Mouse (Mus musculus): ENCODE results near the gene Wdr41. TPM values are rescaled to one million over a fixed set of nuclear protein-coding genes. Genes with fewer than 3 reads are reported as not detected.

Wdr41 gene
- 7.4 and 7.5 TPM in 2 replicates for polyA plus RNA-seq (2015; fragmentation: Nextera tagmentation; extraction: Ambion mirVana)

- Histone ChIP-seq H3K4me1 (ENCODE audit: insufficient read depth) (peaks cover 7% of the 10 kb centered on the region), H3K9ac (replicated peaks) (peak within 1 kb of the TSS; percentile 83), H3K4me3 (ENCODE audit: low read depth, low read length) (peak within 1 kb of the TSS; percentile 76), H3K27ac (ENCODE audit: low read depth) (peak within 1 kb of the TSS; percentile 98), H3K9me3 (ENCODE audit: low read length) (no peaks in the 10 kb centered on the region), H3K27me3 (ENCODE audit: insufficient read depth, low read length) (no peaks in the 10 kb centered on the region), H3K4me2 (ENCODE audit: low read depth, low read length) (peak within 1 kb of the TSS; percentile 78), H3K36me3 (replicated peaks; ENCODE audit: insufficient read depth, low read length) (peaks cover 6% of the 10 kb centered on the region)
- DNase-seq (peak; percentile 92), ATAC-seq (peak; percentile 98)
- WGBS (ENCODE audit: insufficient replicate concordance), result under 1% methylated on average over 65 of the region's 68 CpGs
- TF ChIP-seq CTCF (IDR thresholded peaks at IDR 0.05; ENCODE audit: low read depth) (peak; percentile 95), EP300 (IDR thresholded peaks at IDR 0.05; ENCODE audit: low read depth) (no peak)
Measured at GRCm38 (mm10) chr13:94976219-94977186, at the start of gene Wdr41. TSS of gene Wdr41 (plus strand) at chr13:94976344.

GRCm38 (mm10) chr13:94928086-94928485 is 48.1 kb upstream of the Wdr41 start:
- no peaks in the 10 kb centered on the region for H3K36me3 ChIP-seq (replicated peaks; ENCODE audit: insufficient read depth, low read length)
- H3K4me2 ChIP-seq (ENCODE audit: low read depth, low read length), result no peak overlapping the region
- H3K4me3 ChIP-seq (ENCODE audit: low read depth, low read length), result no peak overlapping the region
- DNase-seq (no peak), ATAC-seq (no peak)
- H3K27me3 ChIP-seq (ENCODE audit: insufficient read depth, low read length), result 0 out of 2 replicates have a peak, but pooled peaks cover 8% of the 10 kb centered on the region
- 60% methylated on average over 3 of the region's 3 CpGs for WGBS (ENCODE audit: insufficient replicate concordance)
- no peak overlapping the region for H3K27ac ChIP-seq (ENCODE audit: low read depth)
- no peak overlapping the region for H3K9ac ChIP-seq (replicated peaks)
- TF ChIP-seq EP300 (IDR thresholded peaks at IDR 0.05; ENCODE audit: low read depth) (no peak), CTCF (IDR thresholded peaks at IDR 0.05; ENCODE audit: low read depth) (no peak)
- no peaks in the 10 kb centered on the region for H3K4me1 ChIP-seq (ENCODE audit: insufficient read depth)
- no peaks in the 10 kb centered on the region for H3K9me3 ChIP-seq (ENCODE audit: low read length)

DNA sequence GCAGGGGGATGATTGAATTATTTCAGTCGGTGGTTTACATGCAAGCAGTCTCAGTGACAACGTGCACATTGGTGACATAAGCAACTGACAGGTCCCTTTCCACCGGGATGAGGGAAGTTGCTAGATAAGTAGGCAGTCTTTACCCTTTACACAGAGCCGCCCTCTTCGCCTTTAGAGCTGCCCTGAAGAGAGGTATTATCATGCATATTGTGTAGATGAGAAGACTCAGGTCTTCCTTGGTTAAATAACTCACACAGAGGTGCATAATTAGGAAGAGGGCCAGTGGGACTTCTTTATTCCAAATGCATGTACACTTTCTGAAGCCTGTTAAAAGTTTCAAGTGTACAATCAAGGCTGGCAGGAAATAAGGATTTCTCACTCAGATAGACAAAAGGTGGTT is 37.7 kb upstream of the Wdr41 start:
- Histone ChIP-seq H3K9ac (replicated peaks) (no peak overlapping the region), H3K4me3 (ENCODE audit: low read depth, low read length) (no peak overlapping the region), H3K4me1 (ENCODE audit: insufficient read depth) (no peaks in the 10 kb centered on the region), H3K36me3 (replicated peaks; ENCODE audit: insufficient read depth, low read length) (no peaks in the 10 kb centered on the region), H3K9me3 (ENCODE audit: low read length) (no peaks in the 10 kb centered on the region), H3K4me2 (ENCODE audit: low read depth, low read length) (no peak overlapping the region), H3K27ac (ENCODE audit: low read depth) (no peak overlapping the region), H3K27me3 (ENCODE audit: insufficient read depth, low read length) (peaks cover 3% of the 10 kb centered on the region; the same call in 1 of the 2 replicates)
- TF ChIP-seq CTCF (IDR thresholded peaks at IDR 0.05; ENCODE audit: low read depth), result no peak
- TF ChIP-seq EP300 (IDR thresholded peaks at IDR 0.05; ENCODE audit: low read depth), result no peak
- no peak for DNase-seq
- 52% methylated on average over 5 of the region's 5 CpGs for WGBS (ENCODE audit: insufficient replicate concordance)
- no peak for ATAC-seq

- H3K9ac ChIP-seq (replicated peaks), result no peak overlapping the region
- TF ChIP-seq CTCF (IDR thresholded peaks at IDR 0.05; ENCODE audit: low read depth) (no peak), EP300 (IDR thresholded peaks at IDR 0.05; ENCODE audit: low read depth) (no peak)
- H3K36me3 ChIP-seq (replicated peaks; ENCODE audit: insufficient read depth, low read length), result no peaks in the 10 kb centered on the region
- H3K4me1 ChIP-seq (ENCODE audit: insufficient read depth), result no peaks in the 10 kb centered on the region
- peaks cover 3% of the 10 kb centered on the region; the same call in 1 of the 2 replicates for H3K27me3 ChIP-seq (ENCODE audit: insufficient read depth, low read length)
- no peak overlapping the region for H3K27ac ChIP-seq (ENCODE audit: low read depth)
- no peaks in the 10 kb centered on the region for H3K9me3 ChIP-seq (ENCODE audit: low read length)
- 62% methylated on average over 5 of the region's 5 CpGs for WGBS (ENCODE audit: insufficient replicate concordance)
- ATAC-seq, result no peak
- H3K4me3 ChIP-seq (ENCODE audit: low read depth, low read length), result no peak overlapping the region
- H3K4me2 ChIP-seq (ENCODE audit: low read depth, low read length), result no peak overlapping the region
- no peak for DNase-seq
Measured at GRCm38 (mm10) chr13:94940104-94940503, 36.0 kb upstream of the Wdr41 start.

DNA sequence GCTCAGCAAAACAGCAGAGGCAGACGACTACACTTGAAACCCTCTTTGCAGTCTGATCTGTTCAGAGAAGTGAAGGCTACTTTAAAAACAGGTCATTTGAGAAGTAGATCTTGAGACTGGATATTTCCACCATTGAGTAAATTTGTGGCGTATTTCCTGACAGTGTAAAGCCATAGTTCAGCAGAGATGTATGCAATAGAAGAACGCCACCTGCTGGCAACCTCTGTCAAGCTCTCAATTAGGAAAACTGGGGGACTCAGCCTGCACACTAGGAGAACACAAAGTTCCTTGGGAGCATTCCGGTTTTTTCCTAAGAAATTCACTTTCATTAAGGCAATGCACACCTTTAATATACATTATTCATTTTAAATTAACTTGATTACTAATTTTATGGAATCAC is 34.9 kb upstream of the Wdr41 start:
- TF ChIP-seq EP300 (IDR thresholded peaks at IDR 0.05; ENCODE audit: low read depth) (no peak), CTCF (IDR thresholded peaks at IDR 0.05; ENCODE audit: low read depth) (peak; percentile 78)
- ATAC-seq (no peak), DNase-seq (peak; percentile 68)
- Histone ChIP-seq H3K27ac (ENCODE audit: low read depth) (no peak overlapping the region), H3K9me3 (ENCODE audit: low read length) (no peaks in the 10 kb centered on the region), H3K4me2 (ENCODE audit: low read depth, low read length) (no peak overlapping the region), H3K27me3 (ENCODE audit: insufficient read depth, low read length) (peaks cover 3% of the 10 kb centered on the region; the same call in 1 of the 2 replicates), H3K9ac (replicated peaks) (no peak overlapping the region), H3K4me1 (ENCODE audit: insufficient read depth) (no peaks in the 10 kb centered on the region), H3K36me3 (replicated peaks; ENCODE audit: insufficient read depth, low read length) (no peaks in the 10 kb centered on the region), H3K4me3 (ENCODE audit: low read depth, low read length) (no peak overlapping the region)
- 15% methylated on average over 4 of the region's 4 CpGs for WGBS (ENCODE audit: insufficient replicate concordance)

GRCm38 (mm10) chr13:94955941-94956340 is 20.2 kb upstream of the Wdr41 start:
- no peak for ATAC-seq
- no peak for TF ChIP-seq EP300 (IDR thresholded peaks at IDR 0.05; ENCODE audit: low read depth)
- no peak for TF ChIP-seq CTCF (IDR thresholded peaks at IDR 0.05; ENCODE audit: low read depth)

More at GRCm38 (mm10) chr13:94955941-94956340, 20.2 kb upstream of the Wdr41 start:
- WGBS (ENCODE audit: insufficient replicate concordance), result 42% methylated on average over 6 of the region's 6 CpGs
- H3K4me1 ChIP-seq (ENCODE audit: insufficient read depth), result no peaks in the 10 kb centered on the region
- H3K27me3 ChIP-seq (ENCODE audit: insufficient read depth, low read length), result no peaks in the 10 kb centered on the region
- no peak overlapping the region for H3K4me2 ChIP-seq (ENCODE audit: low read depth, low read length)
- no peak overlapping the region for H3K27ac ChIP-seq (ENCODE audit: low read depth)
- H3K4me3 ChIP-seq (ENCODE audit: low read depth, low read length), result no peak overlapping the region
- no peaks in the 10 kb centered on the region for H3K9me3 ChIP-seq (ENCODE audit: low read length)
- no peak for DNase-seq
- no peak overlapping the region for H3K9ac ChIP-seq (replicated peaks)
- no peaks in the 10 kb centered on the region for H3K36me3 ChIP-seq (replicated peaks; ENCODE audit: insufficient read depth, low read length)

All from liver, postnatal 0 days (tissue).